Mouse (Mus musculus) liver, adult 2 months (tissue): ENCODE measurements at regions not wholly inside any gene's neighbourhood (a gene's known extent, or its start where the extent isn't known, plus 50 kb on each side); places are given as distances from the start of the nearest gene placed in this dataset.

Source experiments
- CTCF ChIP-seq: fragments of 200-500 bp; IDR thresholded peaks from 2 replicates; pipeline ENCODE4 v1.5.1; 2011; ENCODE audit warnings: low read depth, low read length, control low read depth
- POLR2A ChIP-seq: fragments of 200-500 bp; IDR thresholded peaks from 2 replicates; pipeline ENCODE4 v1.6.1; 2011; ENCODE audit warnings: low read length, control low read depth; ENCODE audit not compliant: insufficient read depth; ENCODE audit errors: extremely low read depth

- no peak for TF ChIP-seq POLR2A
- no peak for TF ChIP-seq CTCF
Observed at GRCm38 (mm10) chr1:71980624-71981023, 231.5 kb downstream of the Mreg start.
